Mouse (Mus musculus): Measurements from ENCODE around the gene I830077J02Rik. TPM values are rescaled to one million over a fixed set of nuclear protein-coding genes. Genes with fewer than 3 reads are reported as not detected.

The I830077J02Rik gene
- 0.90 and 1.6 TPM in 2 replicates for polyA plus RNA-seq (2015; fragmentation: Nextera tagmentation; extraction: Ambion mirVana)

DNA sequence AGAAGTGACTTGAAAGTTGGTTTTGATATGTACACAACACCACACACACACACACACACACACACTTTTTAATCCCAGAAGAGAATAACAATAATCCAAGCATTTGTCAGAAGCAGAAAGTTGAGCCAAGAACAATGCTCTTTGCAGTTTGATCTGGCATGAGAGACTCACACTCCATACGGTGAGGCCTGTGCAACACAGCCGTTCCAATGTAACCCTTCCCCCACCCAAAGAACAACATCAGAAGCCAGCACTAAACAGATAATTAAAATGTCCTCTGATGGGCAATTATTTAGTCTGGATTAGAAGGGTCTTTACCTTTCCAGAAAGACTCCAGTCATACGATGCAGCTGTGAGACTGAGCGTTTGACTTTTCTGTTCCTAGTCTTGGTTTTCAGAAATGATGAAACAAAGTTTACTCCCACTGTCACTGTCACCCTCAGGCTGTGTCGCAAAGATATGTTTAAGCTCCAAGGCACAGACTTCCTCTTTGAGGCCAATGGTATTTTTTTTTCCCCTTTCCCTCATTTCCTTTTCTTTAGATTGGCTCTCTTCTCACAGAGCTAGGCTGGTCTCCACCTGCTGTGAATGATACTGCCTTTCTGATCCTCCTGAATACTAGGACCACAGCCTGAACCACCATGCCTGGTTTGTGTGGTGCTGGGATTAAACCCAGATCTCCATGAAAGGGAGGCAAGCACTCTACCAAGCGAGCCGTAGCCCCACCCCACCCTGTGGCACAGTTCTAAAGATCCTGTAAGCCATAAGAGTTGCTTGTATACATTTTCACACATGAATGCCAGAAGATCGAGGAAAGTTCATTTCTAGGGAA, at the start of gene I830077J02Rik:
I830077J02Rik (minus strand) TSS at position 425 of the 832 bp plus-strand sequence.
- no peak within 1 kb of the TSS for H3K4me3 ChIP-seq (ENCODE audit: low read length)
- no peak within 1 kb of the TSS for H3K4me2 ChIP-seq (ENCODE audit: low read depth, low read length)
- 67% methylated on average over 8 of the region's 8 CpGs for WGBS
- H3K9me3 ChIP-seq (replicated peaks; ENCODE audit: control insufficient read depth, low read length), result no peaks in the 10 kb centered on the region
- H3K27me3 ChIP-seq (ENCODE audit: control insufficient read depth, insufficient read depth, low read length), result no peaks in the 10 kb centered on the region
- peaks cover under 1% of the 10 kb centered on the region; the same call in 1 of the 2 replicates for H3K36me3 ChIP-seq (ENCODE audit: control insufficient read depth, insufficient read depth)
- H3K9ac ChIP-seq (ENCODE audit: low read length), result no peak within 1 kb of the TSS
- H3K4me1 ChIP-seq (ENCODE audit: control insufficient read depth, insufficient read depth, low read length), result peaks cover 14% of the 10 kb centered on the region
- peak within 1 kb of the TSS; percentile 44 for H3K27ac ChIP-seq (ENCODE audit: low read length)
- no peak for ATAC-seq (replicated peaks; ENCODE audit: extremely low read depth, insufficient read depth, low FRiP score)

GRCm38 (mm10) chr3:105974174-105974573, 41.7 kb upstream of the I830077J02Rik start:
- Histone ChIP-seq H3K36me3 (ENCODE audit: control insufficient read depth, insufficient read depth) (peaks cover 6% of the 10 kb centered on the region), H3K27ac (ENCODE audit: low read length) (no peak overlapping the region), H3K9ac (ENCODE audit: low read length) (no peak overlapping the region), H3K4me2 (ENCODE audit: low read depth, low read length) (no peak overlapping the region), H3K4me1 (ENCODE audit: control insufficient read depth, insufficient read depth, low read length) (no peaks in the 10 kb centered on the region), H3K4me3 (ENCODE audit: low read length) (no peak overlapping the region), H3K27me3 (ENCODE audit: control insufficient read depth, insufficient read depth, low read length) (no peaks in the 10 kb centered on the region), H3K9me3 (replicated peaks; ENCODE audit: control insufficient read depth, low read length) (no peaks in the 10 kb centered on the region)
- 79% methylated on average over 2 of the region's 2 CpGs for WGBS
- ATAC-seq (replicated peaks; ENCODE audit: extremely low read depth, insufficient read depth, low FRiP score), result no peak

DNA sequence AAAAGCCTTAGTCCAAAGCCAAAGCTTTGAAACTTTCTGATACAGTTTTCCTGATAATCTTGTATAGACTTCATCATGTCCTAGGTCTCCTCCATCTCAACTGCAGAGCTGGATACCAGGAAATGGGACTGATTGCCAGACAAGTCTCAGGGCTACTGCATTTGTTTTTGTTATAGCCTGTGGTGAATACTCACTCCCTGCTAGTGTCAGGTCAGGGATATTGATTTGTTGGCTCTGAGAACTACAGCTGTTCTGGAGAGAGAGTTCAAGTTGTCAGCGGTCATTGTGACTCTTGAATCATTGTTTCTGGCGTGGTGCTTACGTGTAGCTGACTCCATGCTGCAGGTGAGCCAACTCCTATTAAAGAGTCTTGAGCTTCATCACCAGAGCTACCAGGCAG, 40.9 kb upstream of the I830077J02Rik start, which contains the start of gene Ovgp1:
Ovgp1 (plus strand) TSS at position 301 of the 400 bp plus-strand sequence.
- Histone ChIP-seq H3K27ac (ENCODE audit: low read length) (no peak within 1 kb of the TSS), H3K4me2 (ENCODE audit: low read depth, low read length) (no peak within 1 kb of the TSS), H3K4me3 (ENCODE audit: low read length) (no peak within 1 kb of the TSS), H3K27me3 (ENCODE audit: control insufficient read depth, insufficient read depth, low read length) (no peaks in the 10 kb centered on the region), H3K4me1 (ENCODE audit: control insufficient read depth, insufficient read depth, low read length) (no peaks in the 10 kb centered on the region), H3K9ac (ENCODE audit: low read length) (no peak within 1 kb of the TSS), H3K36me3 (ENCODE audit: control insufficient read depth, insufficient read depth) (peaks cover 13% of the 10 kb centered on the region), H3K9me3 (replicated peaks; ENCODE audit: control insufficient read depth, low read length) (no peaks in the 10 kb centered on the region)
- no peak for ATAC-seq (replicated peaks; ENCODE audit: extremely low read depth, insufficient read depth, low FRiP score)
- WGBS, result 74% methylated on average over 3 of the region's 3 CpGs

DNA sequence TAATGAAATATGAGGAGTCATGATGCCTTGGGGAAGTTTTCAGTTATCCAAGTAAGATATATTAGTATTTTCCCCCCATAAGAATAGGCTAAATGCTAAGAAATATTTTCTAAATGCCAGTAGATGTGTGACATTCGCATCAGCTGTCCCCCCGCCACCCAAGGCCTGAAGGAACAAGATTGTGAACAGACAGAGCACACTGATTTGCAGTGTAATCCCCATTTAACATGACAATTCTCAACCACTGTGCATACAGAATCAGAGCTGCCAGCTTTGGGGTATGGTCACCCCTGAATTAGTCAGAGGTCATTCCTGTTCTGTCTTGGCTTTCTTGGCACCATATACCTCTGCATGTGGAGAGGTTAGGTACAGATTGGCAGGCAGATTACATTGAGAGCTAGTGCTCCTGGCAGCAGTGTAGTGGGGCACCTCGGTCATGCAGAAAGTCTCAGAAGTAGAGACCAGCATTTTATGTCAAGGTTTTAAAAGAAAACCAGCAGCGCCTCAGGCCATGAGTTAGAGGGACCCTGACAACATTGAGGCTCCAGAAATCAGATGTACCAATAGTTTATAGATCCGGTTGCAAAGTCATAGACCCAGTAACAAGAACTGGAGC, 39.5 kb upstream of the I830077J02Rik start:
- H3K4me3 ChIP-seq (ENCODE audit: low read length), result no peak overlapping the region
- H3K9ac ChIP-seq (ENCODE audit: low read length), result no peak overlapping the region
- no peak overlapping the region for H3K4me2 ChIP-seq (ENCODE audit: low read depth, low read length)
- H3K36me3 ChIP-seq (ENCODE audit: control insufficient read depth, insufficient read depth), result peaks cover 25% of the 10 kb centered on the region
- no peak overlapping the region for H3K27ac ChIP-seq (ENCODE audit: low read length)
- no peaks in the 10 kb centered on the region for H3K4me1 ChIP-seq (ENCODE audit: control insufficient read depth, insufficient read depth, low read length)
- no peaks in the 10 kb centered on the region for H3K27me3 ChIP-seq (ENCODE audit: control insufficient read depth, insufficient read depth, low read length)
- 82% methylated on average over 5 of the region's 5 CpGs for WGBS
- no peak for ATAC-seq (replicated peaks; ENCODE audit: extremely low read depth, insufficient read depth, low FRiP score)
- no peaks in the 10 kb centered on the region for H3K9me3 ChIP-seq (replicated peaks; ENCODE audit: control insufficient read depth, low read length)

DNA sequence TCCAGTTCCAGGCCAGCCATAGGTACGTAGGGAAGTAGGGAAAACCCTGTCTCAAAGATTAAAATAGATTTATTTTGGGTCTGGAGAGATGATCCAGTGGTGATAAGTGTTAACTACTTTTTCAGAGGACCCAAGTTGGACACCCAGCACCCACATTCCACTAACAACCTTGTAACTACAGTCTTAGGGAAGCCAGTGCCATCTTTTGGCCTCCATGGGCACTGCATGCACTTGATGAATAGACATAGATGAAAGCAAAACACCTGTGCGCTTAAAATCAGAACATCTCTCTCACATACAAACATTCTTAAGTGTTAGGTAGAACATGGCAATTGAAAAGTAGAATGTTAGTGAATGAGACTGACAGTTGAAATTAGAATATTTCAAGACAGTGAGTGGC, 28.2 kb upstream of the I830077J02Rik start:
- Histone ChIP-seq H3K9me3 (replicated peaks; ENCODE audit: control insufficient read depth, low read length) (no peaks in the 10 kb centered on the region), H3K9ac (ENCODE audit: low read length) (no peak overlapping the region), H3K36me3 (ENCODE audit: control insufficient read depth, insufficient read depth) (peaks cover 38% of the 10 kb centered on the region), H3K4me2 (ENCODE audit: low read depth, low read length) (no peak overlapping the region), H3K27me3 (ENCODE audit: control insufficient read depth, insufficient read depth, low read length) (no peaks in the 10 kb centered on the region), H3K4me1 (ENCODE audit: control insufficient read depth, insufficient read depth, low read length) (peaks cover 22% of the 10 kb centered on the region), H3K27ac (ENCODE audit: low read length) (no peak overlapping the region), H3K4me3 (ENCODE audit: low read length) (no peak overlapping the region)
- 95% methylated on average over 2 of the region's 2 CpGs for WGBS
- no peak for ATAC-seq (replicated peaks; ENCODE audit: extremely low read depth, insufficient read depth, low FRiP score)

DNA sequence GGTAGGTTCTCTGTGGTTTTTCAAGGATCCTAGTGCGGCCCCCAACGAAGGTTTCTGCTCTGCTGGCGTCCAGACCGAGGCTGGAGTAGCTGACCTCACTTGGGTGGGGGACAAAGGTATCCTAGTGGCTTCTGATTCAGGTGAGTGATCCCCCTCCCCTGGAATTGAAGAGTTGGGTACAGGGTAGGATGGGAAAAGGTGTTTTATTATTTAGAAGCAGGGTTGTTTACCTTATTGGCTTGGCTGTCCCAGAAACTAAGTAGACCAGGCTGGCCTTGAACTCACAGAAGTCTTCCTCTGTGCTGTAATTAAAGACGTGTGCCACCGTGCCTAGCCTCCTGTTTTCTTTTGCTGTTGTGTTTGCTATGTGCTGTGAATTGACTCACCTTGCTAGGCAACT, 27.5 kb upstream of the I830077J02Rik start, which contains the start of gene Atp5f1:
Atp5f1 (minus strand) TSS at position 101 of the 400 bp plus-strand sequence.
- Histone ChIP-seq H3K27me3 (ENCODE audit: control insufficient read depth, insufficient read depth, low read length) (no peaks in the 10 kb centered on the region), H3K4me3 (ENCODE audit: low read length) (peak within 1 kb of the TSS; percentile 95), H3K9me3 (replicated peaks; ENCODE audit: control insufficient read depth, low read length) (no peaks in the 10 kb centered on the region), H3K9ac (ENCODE audit: low read length) (peak within 1 kb of the TSS; percentile 97), H3K4me1 (ENCODE audit: control insufficient read depth, insufficient read depth, low read length) (peaks cover 22% of the 10 kb centered on the region), H3K4me2 (ENCODE audit: low read depth, low read length) (peak within 1 kb of the TSS; percentile 96), H3K27ac (ENCODE audit: low read length) (peak within 1 kb of the TSS; percentile 94), H3K36me3 (ENCODE audit: control insufficient read depth, insufficient read depth) (peaks cover 33% of the 10 kb centered on the region)
- ATAC-seq (replicated peaks; ENCODE audit: extremely low read depth, insufficient read depth, low FRiP score), result no peak
- 7% methylated on average over 6 of the region's 6 CpGs for WGBS

- peaks cover 26% of the 10 kb centered on the region for H3K4me1 ChIP-seq (ENCODE audit: control insufficient read depth, insufficient read depth, low read length)
- peak; percentile 38; the same call in 1 of the 2 replicates for ATAC-seq (replicated peaks; ENCODE audit: extremely low read depth, insufficient read depth, low FRiP score)
- H3K9ac ChIP-seq (ENCODE audit: low read length), result peak overlapping the region; percentile 97
- H3K27ac ChIP-seq (ENCODE audit: low read length), result peak overlapping the region; percentile 71
- H3K9me3 ChIP-seq (replicated peaks; ENCODE audit: control insufficient read depth, low read length), result no peaks in the 10 kb centered on the region
- H3K4me2 ChIP-seq (ENCODE audit: low read depth, low read length), result peak overlapping the region; percentile 96
- WGBS, result under 1% methylated on average over 26 of the region's 26 CpGs
- H3K36me3 ChIP-seq (ENCODE audit: control insufficient read depth, insufficient read depth), result peaks cover 30% of the 10 kb centered on the region
- H3K4me3 ChIP-seq (ENCODE audit: low read length), result peak overlapping the region; percentile 95
- H3K27me3 ChIP-seq (ENCODE audit: control insufficient read depth, insufficient read depth, low read length), result no peaks in the 10 kb centered on the region
Measured at GRCm38 (mm10) chr3:105959585-105959984, 27.1 kb upstream of the I830077J02Rik start.

DNA sequence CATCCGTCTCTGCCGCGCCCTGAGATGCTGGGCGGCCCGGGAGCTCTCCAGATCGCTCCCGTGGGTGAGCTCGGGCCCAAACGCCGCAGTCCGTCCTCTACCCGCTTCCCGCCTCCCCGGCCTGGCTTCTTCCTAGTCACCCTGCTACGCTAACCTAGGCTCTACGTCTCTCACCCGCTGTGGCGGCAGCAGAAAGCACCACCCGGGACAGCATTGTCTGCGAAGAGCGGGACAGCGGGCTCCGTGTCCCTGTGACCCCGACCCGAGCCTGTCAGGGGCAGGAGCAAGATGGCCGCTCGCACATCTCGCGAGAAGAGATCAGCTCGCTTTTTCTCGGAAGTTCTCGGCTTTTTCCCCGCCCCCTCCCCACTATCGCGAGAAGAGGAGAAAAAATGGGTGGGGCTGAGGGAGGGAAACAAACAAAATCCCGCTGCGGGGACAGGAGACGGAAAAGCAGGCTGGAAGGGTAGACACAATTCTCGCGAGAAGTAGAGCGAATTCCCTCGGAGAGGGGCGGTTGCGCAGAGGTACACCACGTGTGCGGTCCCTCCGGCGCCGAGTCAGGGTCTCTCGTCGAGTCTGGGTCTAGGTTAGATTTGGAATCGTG, 26.6 kb upstream of the I830077J02Rik start, which contains the start of gene Wdr77:
Wdr77 (plus strand) TSS at position 396 of the 607 bp plus-strand sequence.
- H3K4me3 ChIP-seq (ENCODE audit: low read length), result peak within 1 kb of the TSS; percentile 95
- under 1% methylated on average over 52 of the region's 52 CpGs for WGBS
- peak within 1 kb of the TSS; percentile 97 for H3K9ac ChIP-seq (ENCODE audit: low read length)
- ATAC-seq (replicated peaks; ENCODE audit: extremely low read depth, insufficient read depth, low FRiP score), result peak; percentile 97
- H3K27me3 ChIP-seq (ENCODE audit: control insufficient read depth, insufficient read depth, low read length), result no peaks in the 10 kb centered on the region
- no peaks in the 10 kb centered on the region for H3K9me3 ChIP-seq (replicated peaks; ENCODE audit: control insufficient read depth, low read length)
- peaks cover 26% of the 10 kb centered on the region for H3K4me1 ChIP-seq (ENCODE audit: control insufficient read depth, insufficient read depth, low read length)
- peak within 1 kb of the TSS; percentile 96 for H3K4me2 ChIP-seq (ENCODE audit: low read depth, low read length)
- H3K36me3 ChIP-seq (ENCODE audit: control insufficient read depth, insufficient read depth), result peaks cover 27% of the 10 kb centered on the region
- H3K27ac ChIP-seq (ENCODE audit: low read length), result peak within 1 kb of the TSS; percentile 94
